8 mouse cellular contexts compared by ENCODE assay signal in genomic region chr2:65792516-65792915, GRCm38 (mm10). TPM values are rescaled to one million over a fixed set of nuclear protein-coding genes. Genes with fewer than 3 reads are reported as not detected.
DNase-seq lines count a peak whose midpoint lies in the region; ATAC-seq and TF ChIP-seq lines count a peak whose summit lies in the region.

No protein-coding gene starts in this region.

- no peak overlapping the region for H3K27ac ChIP-seq in lung, postnatal 0 days (ENCODE audit: low read length)
- no peak overlapping the region for H3K27ac ChIP-seq in kidney, embryonic 15.5 days

- 20% methylated on average over 3 of the region's 3 CpGs for WGBS in lung, postnatal 0 days
- WGBS in kidney, embryonic 15.5 days: 34% methylated on average over 3 of the region's 3 CpGs

- no peak for TF ChIP-seq EP300 in lung, postnatal 0 days (IDR thresholded peaks at IDR 0.05)

- TF ChIP-seq CTCF in E14TG2a.4 (conservative IDR thresholded peaks at IDR 0.05; ENCODE audit: low read length): peak; percentile 77
- TF ChIP-seq CTCF in brain, embryonic 14.5 days (IDR thresholded peaks at IDR 0.05; ENCODE audit: borderline replicate concordance, extremely low read depth, insufficient read depth, insufficient read length): 0 out of 2 replicates have a peak, but pooled peaks have one; percentile 10
- peak; percentile 69 for TF ChIP-seq CTCF in lung, postnatal 0 days (IDR thresholded peaks at IDR 0.05)

- TF ChIP-seq POLR2A in brain, embryonic 14.5 days (IDR thresholded peaks at IDR 0.05; ENCODE audit: borderline replicate concordance, extremely low read depth, insufficient read depth, insufficient read length, poor library complexity, severe bottlenecking): no peak

- peaks cover 26% of the 10 kb centered on the region for H3K9me3 ChIP-seq in E14TG2a.4 (ENCODE audit: low read length)
- no peaks in the 10 kb centered on the region for H3K9me3 ChIP-seq in lung, postnatal 0 days (ENCODE audit: low read length)
- peaks cover 13% of the 10 kb centered on the region for H3K9me3 ChIP-seq in kidney, embryonic 15.5 days (replicated peaks)

- peaks cover 6% of the 10 kb centered on the region; the same call in 1 of the 2 replicates for H3K4me1 ChIP-seq in E14TG2a.4 (replicated peaks; ENCODE audit: low read depth, low read length)
- H3K4me1 ChIP-seq in lung, postnatal 0 days (ENCODE audit: insufficient read depth, low read depth, low read length): no peaks in the 10 kb centered on the region
- H3K4me1 ChIP-seq in kidney, embryonic 15.5 days: no peaks in the 10 kb centered on the region

- H3K4me3 ChIP-seq in E14TG2a.4 (replicated peaks; ENCODE audit: low read length): no peak overlapping the region
- 0 out of 2 replicates have a peak overlapping the region, but pooled peaks have one; percentile 15 for H3K4me3 ChIP-seq in lung, postnatal 0 days (ENCODE audit: low read depth, low read length)
- H3K4me3 ChIP-seq in kidney, embryonic 15.5 days (replicated peaks): no peak overlapping the region

- no peaks in the 10 kb centered on the region for H3K36me3 ChIP-seq in E14TG2a.4 (ENCODE audit: insufficient read depth, low read length)
- H3K36me3 ChIP-seq in lung, postnatal 0 days (ENCODE audit: insufficient read depth, low read length): no peaks in the 10 kb centered on the region
- no peaks in the 10 kb centered on the region for H3K36me3 ChIP-seq in kidney, embryonic 15.5 days

- H3K27me3 ChIP-seq in E14TG2a.4 (ENCODE audit: insufficient read depth, low read length): no peaks in the 10 kb centered on the region
- H3K27me3 ChIP-seq in lung, postnatal 0 days (replicated peaks; ENCODE audit: insufficient read depth, low read length): no peaks in the 10 kb centered on the region
- H3K27me3 ChIP-seq in kidney, embryonic 15.5 days: no peaks in the 10 kb centered on the region

- ATAC-seq in lung, postnatal 0 days: no peak
- ATAC-seq in kidney, embryonic 15.5 days (replicated peaks; ENCODE audit: low FRiP score): no peak

- no peak overlapping the region for H3K9ac ChIP-seq in lung, postnatal 0 days (replicated peaks; ENCODE audit: low read depth)
- no peak overlapping the region for H3K9ac ChIP-seq in kidney, embryonic 15.5 days

- DNase-seq in kidney, postnatal 14 days: peak; percentile 6
- no peak for DNase-seq in kidney, adult 8-10 months
- DNase-seq in brain, embryonic 14.5 days (ENCODE audit: low read depth): peak; percentile 75
- peak; percentile 72 for DNase-seq in lung, postnatal 0 days (ENCODE audit: low spot score)
- DNase-seq in thymus, postnatal 14 days: no peak
- no peak for DNase-seq in right cerebral cortex, postnatal 10 days (ENCODE audit: low spot score in 2 of 2)

- H3K4me2 ChIP-seq in lung, postnatal 0 days (replicated peaks; ENCODE audit: low read depth, low read length): peak overlapping the region; percentile 28; the same call in 1 of the 2 replicates
- H3K4me2 ChIP-seq in kidney, embryonic 15.5 days: no peak overlapping the region

RNA-seq across cellular contexts. Expression of gene Csrnp3, which starts 53.1 kb away (rescaled TPM):
- 28.6 and 43.7 TPM in 2 replicates for polyA plus RNA-seq in brain, embryonic 14.5 days (2012; rRNA removed)
- polyA plus RNA-seq in lung, postnatal 0 days (2015; fragmentation: Nextera tagmentation; extraction: Ambion mirVana): 0.06 and 0.07 TPM in 2 replicates
- 2.3 and 2.5 TPM in 2 replicates for polyA plus RNA-seq in kidney, embryonic 15.5 days (2015; fragmentation: Nextera tagmentation; extraction: Ambion mirVana)

Comparison
In these comparisons a context has a peak if more than half of its experiments do, and no peak if none do; other contexts are left out.
1. DNase-seq: peak in kidney, postnatal 14 days (single experiment), brain, embryonic 14.5 days (single experiment) and lung, postnatal 0 days (single experiment); none in kidney, adult 8-10 months (0 of 2), thymus, postnatal 14 days (single experiment) and right cerebral cortex, postnatal 10 days (0 of 2).
2. CTCF ChIP-seq: peak in every context shown above with its lines; median percentile 77 in E14TG2a.4; 69 in lung, postnatal 0 days; 10 in brain, embryonic 14.5 days.